Mouse (Mus musculus) stomach, embryonic 15.5 days (tissue): ENCODE measurements around the gene Gm49630. TPM values are rescaled to one million over a fixed set of nuclear protein-coding genes. Genes with fewer than 3 reads are reported as not detected.
A peak's percentile ranks its signal among the peaks of the same experiment; 100 is the strongest.
"Not testable (repeated sequence)": the region's sequence is repeated elsewhere in the genome, so short reads cannot be mapped to it uniquely, and the experiment has no call there.

ENCODE experiments used
- ATAC-seq: fragments of 200-750 bp; cut with Nextera tagmentation; 2 replicates; pipeline ENCODE4 v1.8.0; 2017; ENCODE audit warnings: low read depth, moderate number of reproducible peaks, moderate TSS enrichment; ENCODE audit not compliant: insufficient read depth, low FRiP score
- H3K27ac ChIP-seq: fragments of 300-500 bp; sonication (generic); 2 replicates; pipeline ENCODE4 v1.5.1; 2015; ENCODE audit warnings: mild to moderate bottlenecking, inconsistent platforms
- H3K27me3 ChIP-seq: fragments of 300-500 bp; sonication (generic); replicated peaks from 2 replicates; pipeline ENCODE4 v1.6.1; 2015; ENCODE audit warnings: inconsistent platforms
- H3K36me3 ChIP-seq: fragments of 300-500 bp; sonication (generic); 2 replicates; pipeline ENCODE4 v1.6.1; 2015; ENCODE audit warnings: inconsistent platforms
- H3K4me1 ChIP-seq: fragments of 300-500 bp; sonication (generic); 2 replicates; pipeline ENCODE4 v1.6.1; 2015; ENCODE audit warnings: inconsistent platforms
- H3K4me2 ChIP-seq: fragments of 300-500 bp; sonication (generic); 2 replicates; pipeline ENCODE4 v1.6.1; 2015; ENCODE audit warnings: mild to moderate bottlenecking, inconsistent platforms
- H3K4me3 ChIP-seq: fragments of 300-500 bp; sonication (generic); replicated peaks from 2 replicates; pipeline ENCODE4 v1.5.1; 2015; ENCODE audit warnings: inconsistent platforms
- H3K9ac ChIP-seq: fragments of 300-500 bp; sonication (generic); 2 replicates; pipeline ENCODE4 v1.6.1; 2015; ENCODE audit warnings: inconsistent platforms
- H3K9me3 ChIP-seq: fragments of 300-500 bp; sonication (generic); 2 replicates; pipeline ENCODE4 v1.6.1; 2016; ENCODE audit warnings: inconsistent platforms
- WGBS: fragments of 180-500 bp; shearing (Covaris S2); methylation state at CpG from one replicate; pipeline ENCODE4 v1.1.7; 2015; 5-methylcytosine and 5-hydroxymethylcytosine counted together
- polyA plus RNA-seq: library from polyadenylated mRNA; unstranded; fragments of >200 nt; fragmentation: Nextera tagmentation; extraction: Ambion mirVana; gene quantifications from 2 replicates; pipeline ENCODE4 v1.2.1, GENCODE M21; 2015

The Gm49630 gene
- not detected in 2 replicates for polyA plus RNA-seq

- not testable (repeated sequence) for ATAC-seq, H3K4me1 ChIP-seq, H3K36me3 ChIP-seq, H3K27ac ChIP-seq, H3K27me3 ChIP-seq, H3K9ac ChIP-seq, H3K9me3 ChIP-seq, H3K4me3 ChIP-seq, H3K4me2 ChIP-seq
- no CpG with 5 or more reads among the region's 5 CpGs for WGBS
Measured at GRCm38 (mm10) chr17:7371879-7372278, at the start of gene Gm49630. TSS of gene Gm49630 (minus strand) at chr17:7371979.

- H3K9me3 ChIP-seq, H3K4me3 ChIP-seq, H3K4me1 ChIP-seq, H3K27me3 ChIP-seq, H3K4me2 ChIP-seq, H3K27ac ChIP-seq, H3K9ac ChIP-seq, H3K36me3 ChIP-seq: not testable (repeated sequence)
- WGBS: 28% methylated on average over 3 of the region's 3 CpGs
- peak; percentile 56 for ATAC-seq
Measured at GRCm38 (mm10) chr17:7420191-7420973, 48.6 kb upstream of the Gm49630 start.

- H3K4me1 ChIP-seq, ATAC-seq, H3K36me3 ChIP-seq, H3K27me3 ChIP-seq, H3K4me2 ChIP-seq, H3K4me3 ChIP-seq, H3K9ac ChIP-seq, H3K9me3 ChIP-seq, H3K27ac ChIP-seq: not testable (repeated sequence)
- 88% methylated on average over 7 of the region's 9 CpGs for WGBS
Measured at GRCm38 (mm10) chr17:7414601-7415310, 43.0 kb upstream of the Gm49630 start.

- ATAC-seq: not testable (repeated sequence)
Measured at GRCm38 (mm10) chr17:7413336-7413735, 41.6 kb upstream of the Gm49630 start.

GRCm38 (mm10) chr17:7399770-7400169, 28.0 kb upstream of the Gm49630 start:
- H3K9ac ChIP-seq, H3K36me3 ChIP-seq, H3K4me3 ChIP-seq, H3K9me3 ChIP-seq, H3K4me2 ChIP-seq, H3K27me3 ChIP-seq, H3K27ac ChIP-seq, ATAC-seq, H3K4me1 ChIP-seq: not testable (repeated sequence)
- 80% methylated on average over 6 of the region's 6 CpGs for WGBS

More at GRCm38 (mm10) chr17:7413336-7413735, 41.6 kb upstream of the Gm49630 start:
- H3K9ac ChIP-seq, H3K4me2 ChIP-seq, H3K4me1 ChIP-seq, H3K4me3 ChIP-seq, H3K27ac ChIP-seq, H3K9me3 ChIP-seq, H3K27me3 ChIP-seq, H3K36me3 ChIP-seq: not testable (repeated sequence)
- WGBS: 67% methylated on average over 8 of the region's 8 CpGs

- ATAC-seq, H3K27me3 ChIP-seq: not testable (repeated sequence)
- 78% methylated on average over 6 of the region's 6 CpGs for WGBS
Measured at GRCm38 (mm10) chr17:7398198-7398847, 26.5 kb upstream of the Gm49630 start.

GRCm38 (mm10) chr17:7397079-7397478, 25.3 kb upstream of the Gm49630 start:
- ATAC-seq, H3K4me1 ChIP-seq, H3K9ac ChIP-seq, H3K36me3 ChIP-seq, H3K27ac ChIP-seq, H3K9me3 ChIP-seq, H3K4me3 ChIP-seq, H3K27me3 ChIP-seq, H3K4me2 ChIP-seq: not testable (repeated sequence)
- WGBS: 80% methylated on average over 13 of the region's 13 CpGs

More at GRCm38 (mm10) chr17:7398198-7398847, 26.5 kb upstream of the Gm49630 start:
- not testable (repeated sequence) for H3K9ac ChIP-seq, H3K27ac ChIP-seq, H3K4me1 ChIP-seq, H3K4me2 ChIP-seq, H3K4me3 ChIP-seq, H3K9me3 ChIP-seq, H3K36me3 ChIP-seq

- not testable (repeated sequence) for H3K27ac ChIP-seq, H3K27me3 ChIP-seq, H3K9me3 ChIP-seq, H3K36me3 ChIP-seq, H3K4me1 ChIP-seq, H3K4me2 ChIP-seq, H3K9ac ChIP-seq, ATAC-seq, H3K4me3 ChIP-seq
- no CpG with 5 or more reads among the region's 2 CpGs for WGBS
Measured at GRCm38 (mm10) chr17:7396288-7396687, 24.5 kb upstream of the Gm49630 start.

GRCm38 (mm10) chr17:7395671-7396070, 23.9 kb upstream of the Gm49630 start:
- WGBS: 85% methylated on average over 8 of the region's 8 CpGs
- ATAC-seq, H3K9me3 ChIP-seq, H3K4me2 ChIP-seq, H3K36me3 ChIP-seq, H3K27ac ChIP-seq, H3K4me3 ChIP-seq, H3K9ac ChIP-seq, H3K4me1 ChIP-seq, H3K27me3 ChIP-seq: not testable (repeated sequence)

- not testable (repeated sequence) for ATAC-seq, H3K9me3 ChIP-seq, H3K4me3 ChIP-seq, H3K27me3 ChIP-seq, H3K4me2 ChIP-seq, H3K36me3 ChIP-seq, H3K9ac ChIP-seq, H3K4me1 ChIP-seq, H3K27ac ChIP-seq
- WGBS: 89% methylated on average over 7 of the region's 7 CpGs
Measured at GRCm38 (mm10) chr17:7395116-7395515, 23.3 kb upstream of the Gm49630 start.

- 62% methylated on average over 7 of the region's 7 CpGs for WGBS
- H3K36me3 ChIP-seq, H3K9ac ChIP-seq, ATAC-seq, H3K4me3 ChIP-seq, H3K4me1 ChIP-seq, H3K4me2 ChIP-seq, H3K27me3 ChIP-seq, H3K27ac ChIP-seq, H3K9me3 ChIP-seq: not testable (repeated sequence)
Measured at GRCm38 (mm10) chr17:7389898-7390297, 18.1 kb upstream of the Gm49630 start.

- not testable (repeated sequence) for H3K27ac ChIP-seq, H3K9me3 ChIP-seq, H3K36me3 ChIP-seq, H3K9ac ChIP-seq, H3K27me3 ChIP-seq, H3K4me2 ChIP-seq, ATAC-seq, H3K4me1 ChIP-seq, H3K4me3 ChIP-seq
- 66% methylated on average over 8 of the region's 8 CpGs for WGBS
Measured at GRCm38 (mm10) chr17:7388958-7389356, 17.2 kb upstream of the Gm49630 start.
